26 mouse cellular contexts compared by ENCODE assay signal in the genomic region with DNA sequence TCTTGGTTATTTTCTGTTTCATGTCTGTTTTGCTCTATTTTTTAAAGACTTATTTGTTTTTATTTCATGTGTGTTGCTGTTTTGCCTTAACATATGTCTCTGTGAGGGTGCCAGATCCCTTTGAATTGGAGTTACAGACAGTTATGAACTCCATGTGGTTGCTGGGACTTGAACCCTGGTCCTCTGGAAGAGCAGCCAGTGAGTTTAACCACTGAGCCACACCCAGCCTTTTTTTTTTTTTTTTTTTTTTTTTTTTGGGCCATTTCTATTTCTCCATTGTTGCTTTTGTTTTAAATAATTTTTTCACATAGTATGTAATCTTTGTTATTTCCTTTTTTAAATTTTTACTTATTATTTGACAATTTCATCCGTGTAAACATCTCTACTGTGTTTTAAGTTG. TPM values are rescaled to one million over a fixed set of nuclear protein-coding genes. Genes with fewer than 3 reads are reported as not detected.
DNase-seq lines count a peak whose midpoint lies in the region; ATAC-seq and TF ChIP-seq lines count a peak whose summit lies in the region.
"Had no signal": no experiment of that assay in that cellular context is flagged by ENCODE, and none has a peak within 500 bp of the region (broad histone marks: within the 10 kb centered on the region; RNA-seq: fewer than 3 reads in every experiment).

No protein-coding gene starts in this region.

- H3K27me3 ChIP-seq in liver, embryonic 13.5 days, result no peaks in the 10 kb centered on the region
- H3K27me3 ChIP-seq in liver, postnatal 0 days (ENCODE audit: insufficient read depth, low read length), result no peaks in the 10 kb centered on the region
- H3K27me3 ChIP-seq in CH12.LX (replicated peaks), result no peaks in the 10 kb centered on the region
- H3K27me3 ChIP-seq in ES-Bruce4 (ENCODE audit: control insufficient read depth, insufficient read depth, low read length, poor library complexity, severe bottlenecking), result no peaks in the 10 kb centered on the region
- H3K27me3 ChIP-seq in liver, embryonic 15.5 days, result no peaks in the 10 kb centered on the region
- H3K27me3 ChIP-seq: embryonic facial prominence, embryonic 13.5 days; embryonic facial prominence, embryonic 15.5 days; Patski had no signal

- no peaks in the 10 kb centered on the region for H3K79me2 ChIP-seq in CH12.LX (replicated peaks; ENCODE audit: control insufficient read depth, extremely low read depth, insufficient read depth, poor library complexity, severe bottlenecking)

- no peak overlapping the region for H3K4me3 ChIP-seq in liver, embryonic 13.5 days (replicated peaks)
- H3K4me3 ChIP-seq in liver, postnatal 0 days (ENCODE audit: low read depth, low read length), result no peak overlapping the region
- H3K4me3 ChIP-seq in CH12.LX (replicated peaks in 1 of 3; ENCODE audit: low read depth in 2 of 3, low read length in 2 of 3, poor library complexity in 1 of 3), result no peak overlapping the region
- no peak overlapping the region for H3K4me3 ChIP-seq in ES-Bruce4 (ENCODE audit: low read depth, low read length)
- no peak overlapping the region for H3K4me3 ChIP-seq in liver, embryonic 15.5 days (replicated peaks)
- H3K4me3 ChIP-seq: embryonic facial prominence, embryonic 13.5 days; embryonic facial prominence, embryonic 15.5 days; erythroblast, embryonic 14.5 days; forebrain, embryonic 10.5 days; forebrain, embryonic 12.5 days had no signal

- dilution Hi-C loops in CH12.LX (cut with MboI; ENCODE audit: extremely low pct_ligation_motif_present, extremely low pct_unique_long_range_greater_than_20kb, low sequenced_read_pairs), result no loop called here

- no peak for DNase-seq in liver, embryonic 13.5 days
- DNase-seq in liver, postnatal 0 days, result no peak
- no peak for DNase-seq in CH12.LX (ENCODE audit: extremely low read depth)
- no peak for DNase-seq in spleen, postnatal 36 days (ENCODE audit: low spot score in 2 of 2)
- no peak for DNase-seq in neural tube, embryonic 10.5 days (ENCODE audit: extremely low spot score, low spot score)
- no peak for DNase-seq in cerebellum, adult 9-10 months
- DNase-seq: adrenal gland, adult 8-10 months; adrenal gland, postnatal 14 days; adrenal gland, postnatal 36 days; cerebellum, adult 11-12 months; cerebellum, adult 2 months; cerebellum, adult 9-11 months; cerebellum, postnatal 14 days; cerebellum, postnatal 36 days; embryo, embryonic 11 days had no signal

- no peak for TF ChIP-seq EP300 in liver, postnatal 0 days (IDR thresholded peaks at IDR 0.05; ENCODE audit: low read depth)
- TF ChIP-seq EP300 in CH12.LX (IDR thresholded peaks at IDR 0.05; ENCODE audit: low read length) (no peak), ES-Bruce4 (IDR thresholded peaks at IDR 0.05; ENCODE audit: insufficient read depth, low read depth, low read length) (no peak)

- no peaks in the 10 kb centered on the region for H3K36me3 ChIP-seq in liver, embryonic 13.5 days
- H3K36me3 ChIP-seq in liver, postnatal 0 days (replicated peaks; ENCODE audit: insufficient read depth, low read length), result no peaks in the 10 kb centered on the region
- H3K36me3 ChIP-seq in CH12.LX (replicated peaks in 1 of 2; ENCODE audit: control insufficient read depth in 1 of 2, insufficient read depth in 1 of 2, low read length in 1 of 2) (no peaks in the 10 kb centered on the region), ES-Bruce4 (ENCODE audit: control insufficient read depth, insufficient read depth, low read length, poor library complexity, severe bottlenecking) (no peaks in the 10 kb centered on the region)
- no peaks in the 10 kb centered on the region for H3K36me3 ChIP-seq in liver, embryonic 15.5 days (replicated peaks)
- H3K36me3 ChIP-seq: embryonic facial prominence, embryonic 13.5 days; embryonic facial prominence, embryonic 15.5 days; forebrain, embryonic 10.5 days; forebrain, embryonic 12.5 days had no signal

- H3K27ac ChIP-seq in liver, embryonic 13.5 days, result peak overlapping the region; percentile 72
- H3K27ac ChIP-seq in liver, postnatal 0 days (ENCODE audit: low read depth), result no peak overlapping the region
- H3K27ac ChIP-seq in CH12.LX (ENCODE audit: insufficient read depth, low read depth), result no peak overlapping the region
- peak overlapping the region; percentile 75; the same call in 1 of the 2 replicates for H3K27ac ChIP-seq in ES-Bruce4 (ENCODE audit: insufficient read depth, low read length)
- H3K27ac ChIP-seq in liver, embryonic 15.5 days (replicated peaks), result peak overlapping the region; percentile 51
- H3K27ac ChIP-seq: embryonic facial prominence, embryonic 13.5 days; embryonic facial prominence, embryonic 15.5 days; forebrain, embryonic 10.5 days; forebrain, embryonic 12.5 days had no signal

- WGBS in liver, embryonic 13.5 days (ENCODE audit: insufficient replicate concordance), result 90% methylated on average over 1 of the region's 1 CpGs
- WGBS in liver, postnatal 0 days (ENCODE audit: insufficient replicate concordance), result 86% methylated on average over 1 of the region's 1 CpGs
- WGBS in liver, embryonic 15.5 days (ENCODE audit: insufficient replicate concordance), result 88% methylated on average over 1 of the region's 1 CpGs

- TF ChIP-seq CTCF in liver, postnatal 0 days (IDR thresholded peaks at IDR 0.05; ENCODE audit: low read depth), result no peak
- no peak for TF ChIP-seq CTCF in CH12.LX (conservative IDR thresholded peaks at IDR 0.05 in 1 of 2, IDR thresholded peaks at IDR 0.05 in 1 of 2; ENCODE audit: low read depth in 2 of 2, low read length in 2 of 2)
- TF ChIP-seq CTCF in ES-Bruce4 (IDR thresholded peaks at IDR 0.05; ENCODE audit: low read depth, low read length), result no peak

- no peak for TF ChIP-seq RAD21 in CH12.LX (IDR thresholded peaks at IDR 0.05; ENCODE audit: low read depth, low read length)

- in situ Hi-C loops in CH12.LX (cut with MboI; ENCODE audit: low pct_ligation_motif_present, low pct_unique_long_range_greater_than_20kb, low sequenced_read_pairs), result no loop called here

- no peak for ATAC-seq in liver, embryonic 13.5 days (ENCODE audit: low read depth)
- ATAC-seq in liver, postnatal 0 days, result no peak
- ATAC-seq in liver, embryonic 15.5 days (ENCODE audit: insufficient read depth), result no peak
- ATAC-seq: activated CD4-positive, CD25-positive, alpha-beta regulatory T cell, adult 4 months; forebrain, embryonic 14.5 days; forebrain, embryonic 16.5 days; Patski had no signal

- peaks cover 62% of the 10 kb centered on the region for H3K4me1 ChIP-seq in liver, embryonic 13.5 days (replicated peaks)
- peaks cover 28% of the 10 kb centered on the region for H3K4me1 ChIP-seq in liver, postnatal 0 days (ENCODE audit: insufficient read depth)
- peaks cover 5 to 10% of the 10 kb centered on the region in 2 experiments; a peak in 2 of 4 replicates for H3K4me1 ChIP-seq in CH12.LX (ENCODE audit: control insufficient read depth in 1 of 2, insufficient read depth in 2 of 2)
- peaks cover 3% of the 10 kb centered on the region for H3K4me1 ChIP-seq in ES-Bruce4 (ENCODE audit: control insufficient read depth, insufficient read depth, low read length)
- H3K4me1 ChIP-seq in liver, embryonic 15.5 days (replicated peaks), result peaks cover 60% of the 10 kb centered on the region

- no peak for TF ChIP-seq POLR2A in CH12.LX (IDR thresholded peaks at IDR 0.05; ENCODE audit: low read depth, low read length)
- TF ChIP-seq POLR2A in ES-Bruce4 (IDR thresholded peaks at IDR 0.05; ENCODE audit: insufficient read depth, low read length), result no peak

- H3K9me3 ChIP-seq in liver, embryonic 13.5 days (replicated peaks), result no peaks in the 10 kb centered on the region
- H3K9me3 ChIP-seq in liver, postnatal 0 days (ENCODE audit: low read length), result no peaks in the 10 kb centered on the region
- H3K9me3 ChIP-seq in CH12.LX (replicated peaks; ENCODE audit: low read length), result no peaks in the 10 kb centered on the region
- no peaks in the 10 kb centered on the region for H3K9me3 ChIP-seq in ES-Bruce4 (replicated peaks; ENCODE audit: control insufficient read depth, insufficient read depth, low read length, poor library complexity, severe bottlenecking)
- H3K9me3 ChIP-seq in liver, embryonic 15.5 days (replicated peaks), result no peaks in the 10 kb centered on the region
- H3K9me3 ChIP-seq: embryonic facial prominence, embryonic 13.5 days; embryonic facial prominence, embryonic 15.5 days; forebrain, embryonic 10.5 days; forebrain, embryonic 12.5 days had no signal

- H3K4me2 ChIP-seq in liver, embryonic 13.5 days, result no peak overlapping the region
- no peak overlapping the region for H3K4me2 ChIP-seq in liver, postnatal 0 days (ENCODE audit: low read depth, low read length)
- no peak overlapping the region for H3K4me2 ChIP-seq in CH12.LX (ENCODE audit: insufficient read depth, low read depth, poor library complexity, severe bottlenecking)
- no peak overlapping the region for H3K4me2 ChIP-seq in liver, embryonic 15.5 days
- H3K4me2 ChIP-seq: embryonic facial prominence, embryonic 13.5 days; embryonic facial prominence, embryonic 15.5 days; forebrain, embryonic 12.5 days had no signal

- H3K9ac ChIP-seq in liver, embryonic 13.5 days, result no peak overlapping the region
- no peak overlapping the region for H3K9ac ChIP-seq in liver, postnatal 0 days (replicated peaks)
- H3K9ac ChIP-seq in CH12.LX (ENCODE audit: insufficient read depth, low read depth) (no peak overlapping the region), ES-Bruce4 (ENCODE audit: low read depth, poor library complexity, severe bottlenecking) (no peak overlapping the region)
- H3K9ac ChIP-seq in liver, embryonic 15.5 days, result no peak overlapping the region
- H3K9ac ChIP-seq: embryonic facial prominence, embryonic 13.5 days; embryonic facial prominence, embryonic 15.5 days; forebrain, embryonic 12.5 days had no signal

TF ChIP-seq in CH12.LX, 34 proteins besides CTCF, POLR2A, EP300 and RAD21:
- TF ChIP-seq MAFK (IDR thresholded peaks at IDR 0.05; ENCODE audit: insufficient replicate concordance, low read length), result no peak
- TF ChIP-seq ZNF384 (IDR thresholded peaks at IDR 0.05; ENCODE audit: low read depth, low read length), result peak; percentile 68
TF ChIP-seq in CH12.LX: peak in this region for 1.

RNA-seq across cellular contexts. Expression of gene Hectd1, which starts 10.5 kb away (rescaled TPM):
- 29.6 and 32.1 TPM in 2 replicates for polyA plus RNA-seq in liver, embryonic 13.5 days (2015; fragmentation: Nextera tagmentation; extraction: Ambion mirVana)
- 18.2 and 20.6 TPM in 2 replicates for polyA plus RNA-seq in liver, postnatal 0 days (2015; fragmentation: Nextera tagmentation; extraction: Ambion mirVana)
- total RNA-seq in CH12.LX (2012; rRNA removed) (41.4 and 43.6 TPM in 2 replicates), CH12.LX (2014; rRNA removed) (36.2 and 40.7 TPM in 2 replicates)
- polyA plus RNA-seq in CH12.LX (2012; ENCODE audit: insufficient read length, low read depth) (35.6 and 42.3 TPM in 2 replicates), ES-Bruce4 (2011; ENCODE audit: insufficient read depth, insufficient read length, low read depth, missing spikeins) (93.8 and 96.9 TPM in 2 replicates)
- polyA plus RNA-seq in liver, embryonic 15.5 days (2015; fragmentation: Nextera tagmentation; extraction: Ambion mirVana), result 24.0 and 29.4 TPM in 2 replicates

Comparison
In these comparisons a context has a peak if more than half of its experiments do, and no peak if none do; other contexts are left out.
1. H3K27ac ChIP-seq: peak in liver, embryonic 13.5 days (single experiment), ES-Bruce4 (single experiment) and liver, embryonic 15.5 days (single experiment); none in liver, postnatal 0 days (single experiment) and CH12.LX (single experiment).